Mouse (Mus musculus) ES-E14 (cell line): Measurements from ENCODE around the gene Sh3d19. TPM values are rescaled to one million over a fixed set of nuclear protein-coding genes. Genes with fewer than 3 reads are reported as not detected.

Experiments
- DNase-seq: peaks from one replicate; pipeline ENCODE4 v3.0.0-alpha.2; 2013; ENCODE audit warnings: low read depth, low spot score
- H3K27ac ChIP-seq: 2 replicates; pipeline ENCODE4 v1.5.1; 2012; ENCODE audit warnings: low read depth, mild to moderate bottlenecking, low read length, moderate library complexity, mixed read lengths; ENCODE audit not compliant: poor library complexity, insufficient read depth, severe bottlenecking
- H3K36me3 ChIP-seq: 2 replicates; pipeline ENCODE4 v1.6.1; 2012; ENCODE audit warnings: mild to moderate bottlenecking, low read length, moderate library complexity, mixed read lengths; ENCODE audit not compliant: control insufficient read depth, poor library complexity, insufficient read depth, severe bottlenecking
- H3K4me1 ChIP-seq, 2 experiments: fragments of 150-350 bp in 1 of 2; sonication (generic) in 1 of 2; 2 replicates each; pipeline ENCODE4 v1.6.1; 2012; ENCODE audit warnings: low read length in 2 of 2, mild to moderate bottlenecking in 1 of 2, mixed read lengths in 1 of 2; ENCODE audit not compliant: control insufficient read depth in 2 of 2, insufficient read depth in 2 of 2, poor library complexity in 1 of 2
- H3K4me3 ChIP-seq, 2 experiments: fragments of 150-350 bp in 1 of 2; sonication (generic) in 1 of 2; 2 replicates each; pipeline ENCODE4 v1.5.1; 2012; ENCODE audit warnings: low read length in 2 of 2, low read depth in 1 of 2, mild to moderate bottlenecking in 1 of 2, mixed read lengths in 1 of 2; ENCODE audit not compliant: insufficient read depth in 1 of 2, poor library complexity in 1 of 2, severe bottlenecking in 1 of 2
- H3K9ac ChIP-seq: 2 replicates; pipeline ENCODE4 v1.6.1; 2012; ENCODE audit warnings: low read depth, mild to moderate bottlenecking, low read length, mixed read lengths; ENCODE audit not compliant: poor library complexity, insufficient read depth, severe bottlenecking
- H3K9me3 ChIP-seq: fragments of 150-350 bp; sonication (generic); 2 replicates; pipeline ENCODE4 v1.6.1; 2012; ENCODE audit warnings: low read depth, mild to moderate bottlenecking, low read length; ENCODE audit not compliant: control insufficient read depth, insufficient read depth
- CHD2 ChIP-seq: IDR thresholded peaks from 2 replicates; pipeline ENCODE4 v1.6.1; 2014; ENCODE audit warnings: mild to moderate bottlenecking, low read depth, low read length, inconsistent platforms
- HCFC1 ChIP-seq: IDR thresholded peaks from 2 replicates; pipeline ENCODE4 v1.6.1; 2012; ENCODE audit warnings: low read length, inconsistent platforms, borderline replicate concordance; ENCODE audit not compliant: insufficient read depth
- MAFK ChIP-seq: IDR thresholded peaks from 2 replicates; pipeline ENCODE4 v1.6.1; 2014; ENCODE audit warnings: mild to moderate bottlenecking, low read depth, low read length, inconsistent platforms; ENCODE audit not compliant: insufficient read depth
- ZC3H11A ChIP-seq: IDR thresholded peaks from 2 replicates; pipeline ENCODE4 v1.6.1; 2012; ENCODE audit warnings: low read depth, mild to moderate bottlenecking, inconsistent platforms, low read length, borderline replicate concordance
- ZNF384 ChIP-seq: IDR thresholded peaks from 2 replicates; pipeline ENCODE4 v1.6.1; 2012; ENCODE audit warnings: low read depth, low read length, inconsistent platforms
- in situ Hi-C, 2 experiments: fragments of 600-800 bp; cut with MboI; formaldehyde crosslinking; loops; one replicate each; pipeline ENCODE4 v1.15.1; 2025; ENCODE audit warnings: low sequenced_read_pairs in 2 of 2, inconsistent platforms in 1 of 2; ENCODE audit not compliant: unreplicated experiment in 2 of 2
- total RNA-seq: library from RNA; depleted of rRNA; stranded (reverse); fragments of 300-350 nt; gene quantifications from 2 replicates; pipeline ENCODE4 v1.2.3, GENCODE M21; 2012

The Sh3d19 gene
- total RNA-seq, 1 experiment = 13.2 TPM

DNA sequence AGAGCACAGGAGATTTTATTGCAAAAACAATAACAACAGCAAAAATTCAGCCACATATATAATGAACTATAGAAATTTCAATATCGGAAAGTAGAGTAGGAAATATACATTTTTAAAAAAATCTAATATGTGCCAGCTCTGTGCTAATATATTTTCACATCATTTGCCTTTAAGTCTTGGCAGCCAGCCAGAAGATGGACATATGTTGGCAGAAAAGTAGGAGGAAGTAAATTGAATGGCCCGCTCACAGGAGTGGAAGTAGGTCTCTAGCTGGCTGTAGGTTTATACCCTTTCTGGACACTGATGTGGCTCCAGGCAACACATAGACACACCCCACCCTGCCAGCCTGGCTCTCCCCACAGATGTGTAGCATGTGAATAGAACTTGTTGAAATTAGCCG is 101.2 kb downstream of the Sh3d19 start:
- Histone ChIP-seq H3K27ac (no peak overlapping the region), H3K9ac (no peak overlapping the region), H3K4me1 (no peaks in the 10 kb centered on the region), H3K36me3 (no peaks in the 10 kb centered on the region), H3K4me3 (no peak overlapping the region), H3K9me3 (no peaks in the 10 kb centered on the region)
- in situ Hi-C loops = no loop called here
- no peak for DNase-seq
- TF ChIP-seq MAFK = no peak
- TF ChIP-seq ZNF384 = no peak
- TF ChIP-seq HCFC1 = no peak
- TF ChIP-seq CHD2 = no peak
- no peak for TF ChIP-seq ZC3H11A

DNA sequence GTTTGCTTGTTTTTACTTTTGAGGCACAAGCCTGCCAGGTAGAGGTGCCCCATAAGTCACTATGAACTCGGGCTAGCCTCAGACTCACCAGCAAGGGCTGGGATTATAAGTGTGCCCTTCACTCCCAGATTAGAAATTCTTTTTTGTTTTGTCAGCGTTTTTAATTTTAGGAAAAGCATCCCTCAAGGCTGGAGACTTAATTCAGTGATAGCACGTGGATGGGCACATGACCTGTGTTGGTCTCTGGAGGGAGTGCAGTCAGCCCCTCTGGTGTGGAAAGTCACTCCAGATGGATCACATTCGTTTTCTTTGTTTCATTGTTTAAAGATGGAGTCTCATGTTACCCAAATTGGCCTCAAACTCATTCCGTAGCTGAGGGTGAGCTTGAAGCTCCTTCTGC is 102.0 kb downstream of the Sh3d19 start:
- H3K27ac ChIP-seq = no peak overlapping the region
- no peaks in the 10 kb centered on the region for H3K36me3 ChIP-seq
- TF ChIP-seq MAFK (no peak), HCFC1 (no peak), ZC3H11A (no peak), ZNF384 (no peak), CHD2 (no peak)
- H3K4me1 ChIP-seq = no peaks in the 10 kb centered on the region
- no peak overlapping the region for H3K4me3 ChIP-seq
- H3K9ac ChIP-seq = no peak overlapping the region
- no peaks in the 10 kb centered on the region for H3K9me3 ChIP-seq
- in situ Hi-C loops = no loop called here
- DNase-seq = no peak

DNA sequence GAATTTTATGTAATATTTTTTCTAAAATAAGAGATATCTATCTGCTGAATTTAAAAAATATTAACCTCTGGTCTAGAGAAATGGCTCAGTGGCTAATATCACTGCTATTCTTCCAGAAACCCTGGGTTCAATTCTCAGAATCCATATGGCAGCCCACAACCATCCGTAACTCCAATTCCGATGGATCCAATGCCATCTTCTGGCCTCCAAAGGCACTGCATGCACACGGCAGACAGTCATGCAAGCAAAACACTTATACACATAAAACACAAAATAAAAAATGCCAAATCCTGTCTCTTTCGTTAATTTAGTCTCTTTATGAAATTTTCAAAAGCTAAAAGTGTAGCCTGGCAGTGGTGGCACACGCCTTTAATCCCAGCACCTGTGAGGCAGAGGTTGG is 104.7 kb downstream of the Sh3d19 start:
- no peaks in the 10 kb centered on the region for H3K4me1 ChIP-seq
- no peaks in the 10 kb centered on the region for H3K9me3 ChIP-seq
- no peak for TF ChIP-seq ZNF384
- TF ChIP-seq ZC3H11A = 0 out of 2 replicates have a peak, but pooled peaks have one; percentile 13
- no peak for TF ChIP-seq CHD2
- no peak for TF ChIP-seq HCFC1
- DNase-seq = no peak
- in situ Hi-C loops = no loop called here
- no peak overlapping the region for H3K9ac ChIP-seq
- no peaks in the 10 kb centered on the region for H3K36me3 ChIP-seq
- H3K27ac ChIP-seq = no peak overlapping the region
- H3K4me3 ChIP-seq = no peak overlapping the region

DNA sequence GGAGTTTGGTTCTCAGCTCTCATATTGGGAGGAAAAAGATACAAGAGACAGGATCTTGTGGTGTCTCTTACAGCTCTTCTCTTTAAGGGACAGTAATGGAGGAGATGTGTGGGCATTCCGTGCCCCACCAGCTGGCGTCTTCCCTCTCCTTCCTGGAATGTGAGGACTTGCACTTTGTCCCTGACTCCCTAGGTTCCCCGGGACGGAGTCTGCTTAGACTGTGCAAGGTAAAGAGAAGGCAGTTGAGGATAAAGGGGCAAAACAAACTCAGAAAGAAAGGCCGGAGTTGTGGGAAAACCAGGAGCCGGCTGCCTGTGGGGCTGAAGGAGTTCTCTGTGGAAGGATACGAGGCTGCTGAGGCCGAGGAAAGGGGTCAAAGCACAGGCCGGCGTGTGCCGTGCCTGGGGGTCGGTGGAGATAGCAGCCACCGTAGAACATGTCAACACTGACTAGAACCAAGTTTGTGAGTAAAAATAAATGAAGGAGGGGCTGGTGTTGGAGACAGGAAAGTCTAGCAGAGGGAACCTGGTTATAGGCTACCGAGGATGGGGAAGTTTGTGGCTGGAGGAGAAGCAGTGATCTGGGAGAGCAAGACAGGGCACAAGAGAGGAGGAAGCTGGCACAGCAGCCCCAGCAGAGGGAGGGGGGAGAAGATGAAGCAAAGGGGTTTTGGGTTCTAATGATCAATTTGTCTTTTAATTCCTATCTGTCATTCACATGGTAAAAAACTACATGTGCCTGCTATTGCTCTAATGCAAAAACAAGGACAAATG is 105.8 kb downstream of the Sh3d19 start:
- no peak for TF ChIP-seq CHD2
- no peak for TF ChIP-seq MAFK
- no peak for TF ChIP-seq ZNF384
- TF ChIP-seq HCFC1 = no peak
- TF ChIP-seq ZC3H11A = no peak
- Histone ChIP-seq H3K36me3 (no peaks in the 10 kb centered on the region), H3K9me3 (no peaks in the 10 kb centered on the region), H3K4me3 (no peak overlapping the region), H3K4me1 (no peaks in the 10 kb centered on the region), H3K9ac (no peak overlapping the region), H3K27ac (no peak overlapping the region)
- no peak for DNase-seq
- in situ Hi-C loops = no loop called here

DNA sequence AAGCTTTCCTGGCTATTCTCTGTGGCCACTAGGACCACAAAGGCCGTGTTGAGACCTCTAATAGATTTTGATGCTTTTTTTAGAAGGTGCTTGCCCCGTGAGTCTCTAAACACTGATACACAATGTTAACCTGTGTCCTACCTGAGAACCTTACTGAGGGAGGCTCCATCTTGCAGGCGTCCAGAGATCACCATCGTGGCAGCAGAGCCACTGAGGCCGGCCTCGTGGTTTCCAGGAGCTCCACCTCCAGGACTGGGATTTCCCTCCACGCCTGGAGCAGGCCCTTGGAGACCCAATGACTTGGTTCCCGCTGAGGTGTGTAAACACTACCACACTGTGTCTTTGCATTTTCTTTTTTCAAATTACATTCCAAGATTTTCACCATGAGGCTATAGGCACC is 112.1 kb downstream of the Sh3d19 start:
- TF ChIP-seq ZC3H11A (no peak), HCFC1 (no peak), MAFK (no peak), CHD2 (no peak), ZNF384 (no peak)
- Histone ChIP-seq H3K36me3 (peaks cover 7% of the 10 kb centered on the region; the same call in 1 of the 2 replicates), H3K4me1 (no peaks in the 10 kb centered on the region), H3K27ac (no peak overlapping the region), H3K4me3 (no peak overlapping the region), H3K9me3 (no peaks in the 10 kb centered on the region), H3K9ac (no peak overlapping the region)
- no peak for DNase-seq
- in situ Hi-C loops = no loop called here
